Mouse (Mus musculus) heart, embryonic 12.5 days (tissue): ENCODE results near the gene Slc22a14. TPM values are rescaled to one million over a fixed set of nuclear protein-coding genes. Genes with fewer than 3 reads are reported as not detected.
"Not testable (repeated sequence)": the region's sequence is repeated elsewhere in the genome, so short reads cannot be mapped to it uniquely, and the experiment has no call there.

ENCODE experiments used
- ATAC-seq: fragments of 200-750 bp; cut with Nextera tagmentation; 2 replicates; pipeline ENCODE4 v1.8.0; 2017; ENCODE audit warnings: moderate TSS enrichment, moderate library complexity; ENCODE audit not compliant: insufficient number of reproducible peaks, low FRiP score
- H3K27ac ChIP-seq: fragments of 300-500 bp; sonication (generic); 2 replicates; pipeline ENCODE4 v1.5.1; 2016; ENCODE audit warnings: mild to moderate bottlenecking, moderate library complexity; ENCODE audit not compliant: poor library complexity, severe bottlenecking
- H3K27me3 ChIP-seq: fragments of 300-500 bp; sonication (generic); replicated peaks from 2 replicates; pipeline ENCODE4 v1.6.1; 2016; ENCODE audit warnings: mild to moderate bottlenecking, moderate library complexity
- H3K36me3 ChIP-seq: fragments of 300-500 bp; sonication (generic); 2 replicates; pipeline ENCODE4 v1.6.1; 2016; ENCODE audit warnings: mild to moderate bottlenecking, moderate library complexity
- H3K4me1 ChIP-seq: fragments of 300-500 bp; sonication (generic); replicated peaks from 2 replicates; pipeline ENCODE4 v1.6.1; 2016; ENCODE audit warnings: mild to moderate bottlenecking
- H3K4me2 ChIP-seq: fragments of 300-500 bp; sonication (generic); 2 replicates; pipeline ENCODE4 v1.6.1; 2016; ENCODE audit warnings: mild to moderate bottlenecking, moderate library complexity
- H3K4me3 ChIP-seq: fragments of 300-500 bp; sonication (generic); 2 replicates; pipeline ENCODE4 v1.5.1; 2016; ENCODE audit warnings: mild to moderate bottlenecking
- H3K9ac ChIP-seq: fragments of 300-500 bp; sonication (generic); 2 replicates; pipeline ENCODE4 v1.6.1; 2016; ENCODE audit warnings: mild to moderate bottlenecking, moderate library complexity
- H3K9me3 ChIP-seq: fragments of 300-500 bp; sonication (generic); replicated peaks from 2 replicates; pipeline ENCODE4 v1.6.1; 2016; ENCODE audit warnings: mild to moderate bottlenecking, moderate library complexity
- WGBS: fragments of 180-500 bp; shearing (Covaris S2); methylation state at CpG from one replicate; pipeline ENCODE4 v1.1.7; 2016; 5-methylcytosine and 5-hydroxymethylcytosine counted together
- polyA plus RNA-seq: library from polyadenylated mRNA; unstranded; fragments of >200 nt; fragmentation: Nextera tagmentation; extraction: Ambion mirVana; gene quantifications from 2 replicates; pipeline ENCODE4 v1.2.1, GENCODE M21; 2016

Gene Slc22a14
- polyA plus RNA-seq, 1 experiment from 2014 or later, result not detected

DNA sequence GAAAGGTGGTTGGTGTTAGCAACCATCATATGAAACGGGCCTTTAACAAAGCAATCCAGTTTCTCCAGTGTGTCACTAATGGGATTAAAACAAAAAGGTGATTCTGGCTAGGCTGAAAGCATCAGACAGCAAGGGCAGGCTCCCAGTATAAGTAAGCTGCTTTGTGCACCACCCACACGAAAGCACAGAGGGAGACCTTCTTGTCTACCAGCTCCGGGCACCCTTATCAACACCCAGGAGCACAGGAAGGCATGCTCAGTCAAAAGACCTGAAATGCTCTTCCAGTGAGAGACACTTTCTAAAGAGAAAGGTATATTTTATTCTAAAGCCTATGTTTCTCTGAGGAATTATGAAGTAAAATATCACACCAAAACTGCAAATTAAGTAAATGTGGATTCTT is 74.6 kb downstream of the Slc22a14 start:
- Histone ChIP-seq H3K9me3 (no peaks in the 10 kb centered on the region), H3K27me3 (no peaks in the 10 kb centered on the region), H3K9ac (no peak overlapping the region), H3K4me3 (no peak overlapping the region), H3K4me1 (peaks cover 10% of the 10 kb centered on the region), H3K4me2 (no peak overlapping the region), H3K27ac (no peak overlapping the region), H3K36me3 (peaks cover 18% of the 10 kb centered on the region)
- 55% methylated on average over 3 of the region's 3 CpGs for WGBS
- ATAC-seq, result no peak

DNA sequence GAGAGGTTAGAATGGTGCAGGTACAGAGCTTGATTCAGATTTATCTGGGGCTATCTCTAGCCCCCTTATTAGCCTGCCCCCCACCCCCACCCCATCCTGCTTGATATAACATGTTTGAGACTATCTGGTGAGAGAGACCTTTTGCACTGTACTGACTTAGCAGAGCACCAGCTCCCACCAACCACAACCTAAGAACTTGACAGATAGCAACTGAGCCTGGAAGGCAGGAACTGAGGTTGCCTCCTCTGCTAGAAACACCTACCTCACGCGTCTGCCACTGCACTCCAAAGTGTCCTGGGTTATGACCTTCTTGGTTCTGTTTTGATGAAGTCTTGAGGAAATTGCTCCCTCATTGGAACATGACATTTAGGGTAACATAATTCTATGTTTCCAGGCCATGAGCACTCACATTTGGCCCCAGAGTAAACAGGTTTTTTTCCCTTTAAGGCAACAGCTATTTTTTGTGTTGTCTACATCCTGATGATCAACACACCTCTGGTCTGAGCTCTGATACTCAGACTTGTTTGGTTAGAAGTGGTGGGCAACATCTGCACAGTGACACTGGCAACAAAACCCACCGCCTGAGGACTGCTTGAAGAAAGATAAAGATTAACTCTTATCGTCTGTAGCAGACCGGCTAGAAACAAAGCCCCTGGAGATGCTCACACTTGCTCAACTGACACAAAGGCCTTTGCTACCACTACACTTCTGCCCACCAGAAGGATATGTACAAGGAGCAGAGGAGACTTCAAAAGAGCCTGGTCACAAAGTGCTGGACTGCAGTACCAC is 84.3 kb downstream of the Slc22a14 start:
- WGBS, result 46% methylated on average over 5 of the region's 5 CpGs
- ATAC-seq, result no peak

GRCm38 (mm10) chr9:119278031-119278430 is 87.3 kb downstream of the Slc22a14 start:
- Histone ChIP-seq H3K27me3 (no peaks in the 10 kb centered on the region), H3K27ac (no peak overlapping the region), H3K4me3 (no peak overlapping the region), H3K9ac (no peak overlapping the region), H3K4me1 (0 out of 2 replicates have a peak, but pooled peaks cover 5% of the 10 kb centered on the region), H3K36me3 (peaks cover 31% of the 10 kb centered on the region), H3K9me3 (no peaks in the 10 kb centered on the region), H3K4me2 (no peak overlapping the region)
- 91% methylated on average over 5 of the region's 5 CpGs for WGBS
- ATAC-seq, result no peak

More for the DNA sequence above, 84.3 kb downstream of the Slc22a14 start:
- peaks cover 40% of the 10 kb centered on the region for H3K36me3 ChIP-seq
- H3K4me1 ChIP-seq, result peaks cover 6% of the 10 kb centered on the region; the same call in 1 of the 2 replicates
- H3K27ac ChIP-seq, result no peak overlapping the region
- H3K4me3 ChIP-seq, result no peak overlapping the region
- no peaks in the 10 kb centered on the region for H3K9me3 ChIP-seq
- no peak overlapping the region for H3K9ac ChIP-seq
- no peak overlapping the region for H3K4me2 ChIP-seq
- no peaks in the 10 kb centered on the region for H3K27me3 ChIP-seq

DNA sequence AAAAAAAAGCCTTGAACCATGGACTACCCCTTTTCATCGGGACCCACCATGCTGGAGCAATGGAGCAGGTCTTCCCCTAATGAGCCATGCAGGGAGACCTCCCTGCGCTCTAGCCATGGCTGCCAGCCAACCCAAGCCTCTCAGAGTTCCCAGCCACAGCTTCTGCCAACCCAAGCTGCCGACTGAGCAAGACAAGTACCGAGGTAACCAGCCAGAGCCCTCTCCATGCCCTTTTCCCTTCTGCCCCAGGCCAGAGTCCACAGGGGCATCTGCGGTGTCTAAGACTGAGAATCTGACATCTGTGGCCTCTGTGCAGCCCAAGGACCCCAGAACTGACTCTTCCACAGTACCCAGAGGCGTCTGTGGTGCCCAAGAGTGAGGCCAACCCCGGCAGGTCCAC is 89.0 kb downstream of the Slc22a14 start:
- Histone ChIP-seq H3K4me3 (no peak overlapping the region), H3K9ac (no peak overlapping the region), H3K4me1 (0 out of 2 replicates have a peak, but pooled peaks cover 2% of the 10 kb centered on the region), H3K4me2 (no peak overlapping the region), H3K9me3 (no peaks in the 10 kb centered on the region), H3K36me3 (peaks cover 24% of the 10 kb centered on the region), H3K27ac (no peak overlapping the region), H3K27me3 (no peaks in the 10 kb centered on the region)
- no peak for ATAC-seq
- 84% methylated on average over 7 of the region's 7 CpGs for WGBS

- not testable (repeated sequence) for H3K27me3 ChIP-seq, H3K4me3 ChIP-seq, H3K4me2 ChIP-seq, H3K9me3 ChIP-seq, H3K27ac ChIP-seq, H3K4me1 ChIP-seq, H3K9ac ChIP-seq, ATAC-seq
- H3K36me3 ChIP-seq, result peaks cover 29% of the 10 kb centered on the region
- WGBS, result 95% methylated on average over 5 of the region's 5 CpGs
Observed at GRCm38 (mm10) chr9:119274814-119275213, 90.5 kb downstream of the Slc22a14 start.

- no peak overlapping the region for H3K27ac ChIP-seq
- H3K9ac ChIP-seq, result no peak overlapping the region
- 94% methylated on average over 4 of the region's 4 CpGs for WGBS
- no peak overlapping the region for H3K4me2 ChIP-seq
- no peaks in the 10 kb centered on the region for H3K4me1 ChIP-seq
- H3K4me3 ChIP-seq, result no peak overlapping the region
- no peak for ATAC-seq
- H3K9me3 ChIP-seq, result no peaks in the 10 kb centered on the region
- no peaks in the 10 kb centered on the region for H3K27me3 ChIP-seq
- H3K36me3 ChIP-seq, result peaks cover 35% of the 10 kb centered on the region
Observed at GRCm38 (mm10) chr9:119271496-119271895, 93.9 kb downstream of the Slc22a14 start.

DNA sequence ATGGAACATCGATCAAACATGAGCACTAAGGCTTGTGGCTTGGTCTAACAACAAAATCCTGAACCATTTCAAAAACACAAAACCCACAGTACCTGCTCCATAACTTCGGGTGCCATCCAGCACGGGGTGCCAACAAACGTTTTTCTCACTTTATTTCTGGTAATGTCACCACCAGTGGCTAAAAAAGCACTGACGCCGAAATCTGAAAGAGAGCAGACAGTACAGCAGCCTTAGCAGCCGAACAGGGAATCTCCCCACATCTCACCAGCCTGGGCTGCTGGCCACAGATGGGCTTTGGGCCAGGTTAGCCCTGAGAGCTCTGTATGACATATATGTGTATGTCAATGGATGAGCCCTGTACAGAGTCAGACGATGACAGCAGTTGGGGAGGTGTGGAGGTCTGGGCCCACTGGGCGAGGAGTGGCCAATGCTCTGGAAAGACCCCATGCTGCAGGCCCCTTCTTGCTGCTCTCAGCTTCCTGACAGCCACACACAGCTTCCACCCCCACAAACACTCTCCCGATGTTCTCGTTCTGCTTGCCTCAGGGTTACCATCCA is 96.7 kb downstream of the Slc22a14 start:
- no peaks in the 10 kb centered on the region for H3K4me1 ChIP-seq
- ATAC-seq, result no peak
- no peaks in the 10 kb centered on the region for H3K9me3 ChIP-seq
- no peak overlapping the region for H3K4me3 ChIP-seq
- H3K36me3 ChIP-seq, result peaks cover 55% of the 10 kb centered on the region
- WGBS, result 86% methylated on average over 11 of the region's 11 CpGs
- H3K4me2 ChIP-seq, result no peak overlapping the region
- H3K27me3 ChIP-seq, result no peaks in the 10 kb centered on the region
- no peak overlapping the region for H3K9ac ChIP-seq
- H3K27ac ChIP-seq, result no peak overlapping the region

DNA sequence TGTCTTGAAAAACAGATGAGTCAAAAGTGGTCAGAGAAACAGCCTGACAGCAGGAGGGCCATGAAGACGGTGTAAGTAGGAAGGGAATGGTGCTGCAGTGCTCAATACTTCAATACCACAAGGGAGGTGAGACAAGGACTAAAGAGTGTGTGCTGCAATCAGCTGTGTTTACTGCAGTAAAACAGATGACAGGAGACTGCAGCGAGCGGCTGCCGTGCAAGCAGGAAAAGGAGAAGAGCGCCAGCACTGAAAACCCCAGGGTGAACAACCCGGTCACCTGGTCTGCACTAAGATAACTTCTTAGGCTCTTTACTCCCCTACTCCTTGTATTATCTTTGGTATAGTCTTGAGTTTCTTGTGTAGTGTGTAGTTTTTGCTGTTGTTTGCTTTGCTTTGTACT is 97.2 kb downstream of the Slc22a14 start:
- no peak overlapping the region for H3K4me2 ChIP-seq
- no peak overlapping the region for H3K9ac ChIP-seq
- no peak for ATAC-seq
- WGBS, result 88% methylated on average over 6 of the region's 6 CpGs
- H3K27me3 ChIP-seq, result no peaks in the 10 kb centered on the region
- no peak overlapping the region for H3K27ac ChIP-seq
- peaks cover 57% of the 10 kb centered on the region for H3K36me3 ChIP-seq
- no peaks in the 10 kb centered on the region for H3K4me1 ChIP-seq
- no peak overlapping the region for H3K4me3 ChIP-seq
- no peaks in the 10 kb centered on the region for H3K9me3 ChIP-seq

DNA sequence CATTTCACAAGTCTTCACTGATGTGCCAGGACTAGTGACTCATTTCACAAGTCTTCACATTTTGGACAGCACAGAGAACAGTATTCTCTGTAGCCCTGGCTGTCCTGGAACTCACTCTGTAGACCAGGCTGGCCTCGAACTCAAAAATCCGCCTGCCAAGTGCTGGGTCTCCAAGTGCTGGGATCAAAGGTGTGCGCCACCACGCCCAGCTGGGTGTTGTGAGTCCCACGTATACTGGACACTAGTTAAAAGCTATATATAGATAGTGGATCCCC is 99.3 kb downstream of the Slc22a14 start:
- H3K9ac ChIP-seq, H3K4me3 ChIP-seq, H3K4me1 ChIP-seq, H3K27me3 ChIP-seq, H3K27ac ChIP-seq, H3K9me3 ChIP-seq, H3K4me2 ChIP-seq, ATAC-seq: not testable (repeated sequence)
- 88% methylated on average over 5 of the region's 5 CpGs for WGBS
- peaks cover 65% of the 10 kb centered on the region for H3K36me3 ChIP-seq

DNA sequence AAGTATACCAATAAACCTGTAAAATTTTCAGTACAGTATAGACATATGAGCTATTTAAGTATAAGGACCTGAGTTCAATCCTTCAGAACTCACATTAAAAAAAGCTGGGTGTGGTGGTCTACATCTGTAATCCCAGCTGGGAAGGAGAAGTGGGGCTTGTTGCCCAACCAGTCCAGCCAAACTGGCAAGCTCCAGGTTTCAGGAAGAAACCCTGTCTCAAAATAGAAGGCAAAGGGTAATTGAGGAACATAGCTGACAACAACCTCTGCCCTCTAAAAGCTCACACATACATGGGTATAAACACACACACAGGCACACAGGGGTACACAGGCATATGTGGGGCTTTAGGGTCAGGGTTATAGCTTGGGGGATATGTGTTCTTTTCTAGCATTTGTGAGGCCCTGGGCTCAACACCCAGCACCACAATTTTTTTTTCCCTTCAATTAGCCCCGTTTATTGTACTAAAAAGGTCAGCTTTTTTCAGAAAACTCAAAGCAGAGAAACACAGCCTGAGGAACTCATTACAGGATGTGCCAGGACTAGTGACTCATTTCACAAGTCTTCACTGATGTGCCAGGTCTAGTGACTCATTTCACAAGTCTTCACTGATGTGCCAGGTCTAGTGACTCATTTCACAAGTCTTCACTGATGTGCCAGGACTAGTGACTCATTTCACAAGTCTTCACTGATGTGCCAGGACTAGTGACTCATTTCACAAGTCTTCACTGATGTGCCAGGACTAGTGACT is 99.8 kb downstream of the Slc22a14 start:
- not testable (repeated sequence) for H3K4me2 ChIP-seq, ATAC-seq
- 79% methylated on average over 1 of the region's 1 CpGs for WGBS

DNA sequence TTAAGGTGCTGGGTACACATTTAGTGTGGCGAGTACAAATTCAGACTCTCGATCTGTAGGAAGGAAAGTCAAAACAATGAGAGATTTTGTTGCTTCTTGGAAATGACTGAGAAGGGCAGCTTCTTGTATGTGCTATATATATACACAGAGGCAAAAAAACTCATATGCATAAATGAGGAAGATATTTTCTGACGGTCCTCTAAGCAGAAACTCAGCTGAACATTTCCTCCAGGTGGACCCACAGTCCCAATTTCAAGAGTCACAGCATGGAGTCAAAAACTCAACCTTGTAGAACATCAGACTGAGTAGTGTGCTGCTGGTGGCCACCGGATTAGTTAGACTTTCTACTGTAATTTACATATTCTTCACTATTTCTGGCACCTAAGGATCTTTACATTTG is 102.3 kb downstream of the Slc22a14 start:
- no peak overlapping the region for H3K27ac ChIP-seq
- H3K27me3 ChIP-seq, result no peaks in the 10 kb centered on the region
- no peak overlapping the region for H3K4me3 ChIP-seq
- peaks cover 64% of the 10 kb centered on the region for H3K36me3 ChIP-seq
- no peaks in the 10 kb centered on the region; the same call in 1 of the 2 replicates for H3K4me1 ChIP-seq
- 89% methylated on average over 4 of the region's 4 CpGs for WGBS
- no peak overlapping the region for H3K9ac ChIP-seq
- ATAC-seq, result no peak
- no peak overlapping the region for H3K4me2 ChIP-seq
- H3K9me3 ChIP-seq, result no peaks in the 10 kb centered on the region

More for the DNA sequence above, 99.8 kb downstream of the Slc22a14 start:
- not testable (repeated sequence) for H3K27me3 ChIP-seq, H3K9me3 ChIP-seq, H3K9ac ChIP-seq, H3K27ac ChIP-seq, H3K4me3 ChIP-seq, H3K4me1 ChIP-seq
- peaks cover 63% of the 10 kb centered on the region for H3K36me3 ChIP-seq
